Mouse (Mus musculus): ENCODE measurements around the gene Piwil4. TPM values are rescaled to one million over a fixed set of nuclear protein-coding genes. Genes with fewer than 3 reads are reported as not detected.

Gene Piwil4
- polyA plus RNA-seq, 1 experiment: not detected

DNA sequence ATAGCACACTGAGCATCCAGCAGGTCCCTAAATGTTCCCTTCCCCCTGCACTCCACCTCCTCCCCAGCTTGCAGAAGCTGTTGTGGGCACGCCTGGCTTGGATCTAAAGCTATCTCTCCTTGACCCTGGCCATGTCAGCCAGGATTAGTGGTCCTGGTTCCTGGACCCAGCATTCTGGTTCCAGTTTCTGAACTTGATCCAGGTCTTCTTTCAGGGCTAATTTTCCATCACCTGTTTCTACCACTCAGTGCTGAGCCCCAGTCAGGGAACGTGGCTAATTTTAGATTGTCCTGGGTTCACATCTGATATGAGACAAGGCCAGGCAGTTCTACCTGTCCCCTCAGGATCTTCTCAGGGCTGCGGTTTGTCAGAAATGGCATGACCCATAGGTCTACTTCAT is 74.5 kb downstream of the Piwil4 start:
- Histone ChIP-seq H3K27ac (replicated peaks; ENCODE audit: low read depth, low read length) (no peak overlapping the region), H3K4me3 (ENCODE audit: insufficient read depth, low read depth, low read length) (no peak overlapping the region), H3K4me1 (ENCODE audit: control insufficient read depth, insufficient read depth, insufficient read length, low read length) (peaks cover 8% of the 10 kb centered on the region)

DNA sequence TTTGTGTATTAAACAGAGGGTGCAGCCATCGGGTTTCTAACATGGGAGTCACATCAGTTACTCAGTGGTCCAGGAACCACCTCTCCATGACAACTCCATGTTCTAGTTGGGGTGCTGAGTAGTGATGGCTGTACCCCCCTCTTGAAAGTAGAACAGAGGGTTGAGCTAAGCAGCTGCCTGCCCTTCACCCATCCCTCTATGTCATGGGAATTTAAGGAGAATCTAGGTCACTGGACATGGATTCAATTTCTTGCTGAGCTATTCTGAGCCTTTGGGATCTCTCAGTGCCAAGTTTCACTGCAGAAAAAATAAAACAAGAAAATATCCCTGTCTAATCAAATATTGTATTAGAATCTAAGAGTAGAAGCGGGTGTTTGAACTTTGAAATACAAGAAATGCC is 76.9 kb downstream of the Piwil4 start:
- Histone ChIP-seq H3K4me3 (ENCODE audit: insufficient read depth, low read depth, low read length) (peak overlapping the region; percentile 31; the same call in 1 of the 2 replicates), H3K27ac (replicated peaks; ENCODE audit: low read depth, low read length) (peak overlapping the region; percentile 91), H3K4me1 (ENCODE audit: control insufficient read depth, insufficient read depth, insufficient read length, low read length) (peaks cover 8% of the 10 kb centered on the region)

DNA sequence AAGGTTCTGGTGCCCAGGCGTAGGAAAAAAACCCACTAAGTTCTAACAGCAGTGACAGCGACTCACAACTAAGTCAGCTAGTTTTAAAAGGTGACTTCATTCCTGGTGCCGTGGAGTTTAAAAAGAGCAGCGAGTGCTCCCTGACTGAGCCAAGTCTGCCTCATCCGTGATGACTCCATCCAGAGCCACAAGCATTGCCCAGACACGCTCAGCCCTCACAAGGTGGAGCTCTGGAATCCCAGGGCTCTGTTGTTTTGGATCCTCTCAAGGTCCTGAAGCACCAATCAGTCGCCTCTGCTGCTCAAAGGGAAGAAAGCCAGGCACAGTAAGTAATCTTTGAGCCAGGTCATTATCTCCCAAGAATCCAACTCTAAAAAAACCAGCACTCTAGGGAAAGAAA is 77.7 kb downstream of the Piwil4 start:
- Histone ChIP-seq H3K4me3 (ENCODE audit: insufficient read depth, low read depth, low read length) (peak overlapping the region; percentile 12; the same call in 1 of the 2 replicates), H3K27ac (replicated peaks; ENCODE audit: low read depth, low read length) (peak overlapping the region; percentile 83), H3K4me1 (ENCODE audit: control insufficient read depth, insufficient read depth, insufficient read length, low read length) (peaks cover 8% of the 10 kb centered on the region)

GRCm38 (mm10) chr9:14662138-14662537 is 78.4 kb downstream of the Piwil4 start:
- Histone ChIP-seq H3K4me3 (ENCODE audit: insufficient read depth, low read depth, low read length) (0 out of 2 replicates have a peak overlapping the region, but pooled peaks have one; percentile 12), H3K4me1 (ENCODE audit: control insufficient read depth, insufficient read depth, insufficient read length, low read length) (peaks cover 8% of the 10 kb centered on the region), H3K27ac (replicated peaks; ENCODE audit: low read depth, low read length) (0 out of 2 replicates have a peak overlapping the region, but pooled peaks have one; percentile 18)

DNA sequence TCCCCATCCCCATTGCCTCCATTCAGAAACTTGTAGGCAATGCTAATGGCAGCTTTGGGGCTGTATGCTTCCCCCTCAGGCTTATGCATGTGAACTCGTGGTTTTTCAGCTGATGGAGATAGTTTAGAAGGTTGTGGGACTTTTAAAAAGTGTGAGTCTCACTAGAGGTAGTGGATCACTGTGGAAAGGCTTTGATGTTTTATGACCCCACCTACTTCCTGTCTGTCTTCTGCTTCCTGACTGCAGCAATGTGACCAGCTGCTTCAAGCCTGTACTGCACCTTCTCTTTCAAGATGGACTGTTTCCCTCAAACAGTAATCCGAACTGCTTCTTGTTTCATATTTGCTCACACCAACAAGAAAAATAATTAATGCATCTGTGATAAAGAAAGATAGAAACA is 82.6 kb downstream of the Piwil4 start:
- no peak overlapping the region for H3K27ac ChIP-seq (replicated peaks; ENCODE audit: low read depth, low read length)
- H3K4me3 ChIP-seq (ENCODE audit: insufficient read depth, low read depth, low read length): no peak overlapping the region
- peaks cover 3% of the 10 kb centered on the region; the same call in 1 of the 2 replicates for H3K4me1 ChIP-seq (ENCODE audit: control insufficient read depth, insufficient read depth, insufficient read length, low read length)

DNA sequence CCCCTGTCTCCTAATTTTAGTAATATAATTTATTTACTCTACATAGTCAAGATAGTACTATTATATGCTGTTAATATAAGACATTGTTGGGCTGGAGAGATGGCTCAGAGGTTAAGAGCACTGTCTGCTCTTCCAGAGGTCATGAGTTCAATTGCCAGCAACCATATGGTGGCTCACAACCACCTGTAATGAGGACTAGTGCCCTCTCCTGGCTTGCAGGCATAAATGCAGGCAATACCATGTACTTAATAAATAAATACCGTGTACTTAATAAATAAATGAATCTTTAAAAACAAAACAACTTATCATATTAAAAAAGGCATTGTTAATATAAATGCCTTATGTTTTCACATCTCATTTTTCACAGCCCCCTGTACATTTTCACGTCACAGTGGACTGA is 86.5 kb downstream of the Piwil4 start:
- Histone ChIP-seq H3K27ac (replicated peaks; ENCODE audit: low read depth, low read length) (no peak overlapping the region), H3K4me3 (ENCODE audit: insufficient read depth, low read depth, low read length) (no peak overlapping the region), H3K4me1 (ENCODE audit: control insufficient read depth, insufficient read depth, insufficient read length, low read length) (peaks cover 7% of the 10 kb centered on the region; the same call in 1 of the 2 replicates)

GRCm38 (mm10) chr9:14652761-14653160 is 87.8 kb downstream of the Piwil4 start:
- Histone ChIP-seq H3K27ac (replicated peaks; ENCODE audit: low read depth, low read length) (peak overlapping the region; percentile 68), H3K4me1 (ENCODE audit: control insufficient read depth, insufficient read depth, insufficient read length, low read length) (peaks cover 10% of the 10 kb centered on the region; the same call in 1 of the 2 replicates)

GRCm38 (mm10) chr9:14647849-14648248 is 92.7 kb downstream of the Piwil4 start:
- peaks cover 25% of the 10 kb centered on the region for H3K4me1 ChIP-seq (ENCODE audit: control insufficient read depth, insufficient read depth, insufficient read length, low read length)
- H3K4me3 ChIP-seq (ENCODE audit: insufficient read depth, low read depth, low read length): no peak overlapping the region
- H3K27ac ChIP-seq (replicated peaks; ENCODE audit: low read depth, low read length): no peak overlapping the region

More at GRCm38 (mm10) chr9:14652761-14653160, 87.8 kb downstream of the Piwil4 start:
- H3K4me3 ChIP-seq (ENCODE audit: insufficient read depth, low read depth, low read length): no peak overlapping the region

DNA sequence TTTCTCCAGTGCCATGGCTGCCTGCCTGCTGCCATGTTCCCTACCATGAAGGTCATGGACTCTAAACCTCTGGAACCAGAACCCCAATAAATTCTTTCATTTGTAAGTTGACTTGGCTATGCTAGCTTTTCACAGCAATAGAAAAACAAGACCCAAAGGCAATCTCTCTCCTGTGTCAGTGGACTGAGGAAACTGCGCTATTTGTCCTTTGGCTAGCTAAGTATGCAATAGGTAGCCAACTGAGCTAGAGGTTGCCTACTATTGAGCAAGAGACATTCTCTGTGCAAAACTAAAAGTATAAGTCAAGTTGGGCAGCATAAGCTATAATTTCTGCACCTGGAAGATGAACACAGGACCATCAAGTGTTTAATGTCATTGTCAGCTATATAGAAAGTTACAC is 93.9 kb downstream of the Piwil4 start:
- H3K27ac ChIP-seq (replicated peaks; ENCODE audit: low read depth, low read length): peak overlapping the region; percentile 69
- peaks cover 29% of the 10 kb centered on the region for H3K4me1 ChIP-seq (ENCODE audit: control insufficient read depth, insufficient read depth, insufficient read length, low read length)
- no peak overlapping the region for H3K4me3 ChIP-seq (ENCODE audit: insufficient read depth, low read depth, low read length)

Other genes starting within 250 kb of the Piwil4 start
- gene Kdm4d, start 240.3 kb downstream of the Piwil4 start, polyA plus RNA-seq (2012; ENCODE audit: insufficient read depth, insufficient read length, missing spikeins): not detected in 2 replicates
- 146 and 164 TPM in 2 replicates for gene Cwc15, start 240.1 kb downstream of the Piwil4 start, polyA plus RNA-seq (2012; ENCODE audit: insufficient read depth, insufficient read length, missing spikeins)
- gene Amotl1, start 95.7 kb downstream of the Piwil4 start, polyA plus RNA-seq (2012; ENCODE audit: insufficient read depth, insufficient read length, missing spikeins): 35.8 and 41.1 TPM in 2 replicates
- gene Fut4, start 11.7 kb upstream of the Piwil4 start, polyA plus RNA-seq (2012; ENCODE audit: insufficient read depth, insufficient read length, missing spikeins): 0.46 and 0.91 TPM in 2 replicates
- not detected in 2 replicates for gene 1700012B09Rik, start 30.3 kb upstream of the Piwil4 start, polyA plus RNA-seq (2012; ENCODE audit: insufficient read depth, insufficient read length, missing spikeins)
- gene Mre11a, start 43.9 kb upstream of the Piwil4 start, polyA plus RNA-seq (2012; ENCODE audit: insufficient read depth, insufficient read length, missing spikeins): 8.2 and 15.4 TPM in 2 replicates
- 8.8 and 9.1 TPM in 2 replicates for gene Ankrd49, start 44.1 kb upstream of the Piwil4 start, polyA plus RNA-seq (2012; ENCODE audit: insufficient read depth, insufficient read length, missing spikeins)
- gene Gpr83, start 119.5 kb upstream of the Piwil4 start, polyA plus RNA-seq (2012; ENCODE audit: insufficient read depth, insufficient read length, missing spikeins): not detected in 2 replicates
- not detected in 2 replicates for gene Izumo1r, start 163.2 kb upstream of the Piwil4 start, polyA plus RNA-seq (2012; ENCODE audit: insufficient read depth, insufficient read length, missing spikeins)

Measured in brown adipose tissue, adult 24 weeks (tissue).